Mouse (Mus musculus): Measurements from ENCODE around the gene 1810046K07Rik. TPM values are rescaled to one million over a fixed set of nuclear protein-coding genes. Genes with fewer than 3 reads are reported as not detected.

Gene 1810046K07Rik
- polyA plus RNA-seq (2015; fragmentation: Nextera tagmentation; extraction: Ambion mirVana), result 0.13 and 0.22 TPM in 2 replicates

DNA sequence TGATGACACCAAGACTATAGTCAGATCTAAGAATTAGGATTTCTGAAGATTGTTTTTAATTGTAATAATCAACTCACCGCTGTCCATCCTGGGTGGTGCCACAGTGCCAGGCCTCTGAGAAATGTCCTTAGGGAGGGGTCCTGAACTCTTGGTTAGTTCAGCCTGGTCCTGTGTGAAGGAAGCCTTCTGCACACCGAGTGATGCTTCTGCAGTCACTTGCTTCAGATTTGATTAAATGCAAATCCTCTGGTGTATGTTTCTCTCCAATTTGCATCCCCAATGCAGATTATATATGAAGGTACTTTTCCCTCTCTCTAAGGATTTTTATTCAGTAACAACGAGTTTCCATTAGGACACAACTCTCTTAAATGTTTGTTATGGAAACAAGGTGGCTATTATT is at the start of gene 1810046K07Rik:
Gene 1810046K07Rik, minus strand, starts transcription at position 187 of the 400 bp plus-strand sequence.
- Histone ChIP-seq H3K9ac (no peak within 1 kb of the TSS), H3K36me3 (replicated peaks) (no peaks in the 10 kb centered on the region), H3K27ac (replicated peaks) (no peak within 1 kb of the TSS), H3K9me3 (replicated peaks) (no peaks in the 10 kb centered on the region), H3K4me1 (replicated peaks) (no peaks in the 10 kb centered on the region), H3K27me3 (no peaks in the 10 kb centered on the region), H3K4me2 (no peak within 1 kb of the TSS), H3K4me3 (replicated peaks) (no peak within 1 kb of the TSS)
- no peak for ATAC-seq (ENCODE audit: insufficient read depth)
- WGBS (ENCODE audit: insufficient replicate concordance), result 60% methylated on average over 3 of the region's 3 CpGs

DNA sequence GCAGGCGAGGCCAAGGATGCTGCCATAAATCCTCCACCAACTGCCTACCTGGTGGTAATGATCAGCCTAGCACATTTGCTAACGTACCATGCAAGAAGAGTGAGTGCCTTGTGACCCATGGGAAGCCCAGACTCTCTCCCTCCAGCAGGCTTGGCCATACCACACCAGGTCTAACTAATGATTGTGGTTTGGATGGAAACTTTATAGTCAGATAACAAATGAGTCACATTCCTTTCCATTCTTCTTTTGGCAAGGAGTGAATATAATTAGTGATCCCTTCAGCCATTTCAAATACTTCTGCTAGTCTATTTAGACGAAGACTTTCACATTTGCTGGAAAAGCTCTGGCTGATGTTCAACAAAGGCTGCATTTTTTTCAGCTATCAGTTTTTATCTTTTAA is 40.8 kb upstream of the 1810046K07Rik start:
- H3K27me3 ChIP-seq, result no peaks in the 10 kb centered on the region
- WGBS (ENCODE audit: insufficient replicate concordance), result 40% methylated on average over 3 of the region's 3 CpGs
- no peak overlapping the region for H3K9ac ChIP-seq
- H3K4me3 ChIP-seq (replicated peaks), result no peak overlapping the region
- H3K36me3 ChIP-seq (replicated peaks), result no peaks in the 10 kb centered on the region
- no peaks in the 10 kb centered on the region for H3K9me3 ChIP-seq (replicated peaks)
- no peak overlapping the region for H3K27ac ChIP-seq (replicated peaks)
- no peak overlapping the region for H3K4me2 ChIP-seq
- ATAC-seq (ENCODE audit: insufficient read depth), result no peak
- H3K4me1 ChIP-seq (replicated peaks), result no peaks in the 10 kb centered on the region

DNA sequence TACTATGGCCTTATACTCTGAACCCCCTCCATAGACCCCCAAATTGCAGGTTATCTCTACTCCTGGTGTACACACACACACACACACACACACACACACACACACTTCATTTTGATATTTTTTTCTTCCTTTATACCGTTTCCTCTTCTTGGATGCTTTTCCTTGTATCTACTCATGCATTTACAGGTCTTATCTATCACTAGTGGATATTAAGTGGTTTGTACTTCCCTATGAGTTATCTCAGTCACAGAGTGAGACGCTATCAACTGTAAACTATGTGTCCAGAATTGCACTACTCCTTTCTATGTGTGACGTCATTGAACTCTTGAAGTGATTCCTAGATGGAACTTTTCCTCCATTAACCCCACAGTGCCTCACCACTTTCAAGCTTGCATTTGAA is 38.4 kb upstream of the 1810046K07Rik start:
- Histone ChIP-seq H3K27ac (replicated peaks) (no peak overlapping the region), H3K27me3 (no peaks in the 10 kb centered on the region), H3K36me3 (replicated peaks) (no peaks in the 10 kb centered on the region), H3K9ac (no peak overlapping the region), H3K4me1 (replicated peaks) (no peaks in the 10 kb centered on the region), H3K9me3 (replicated peaks) (no peaks in the 10 kb centered on the region), H3K4me3 (replicated peaks) (no peak overlapping the region), H3K4me2 (no peak overlapping the region)
- WGBS (ENCODE audit: insufficient replicate concordance), result 49% methylated on average over 3 of the region's 3 CpGs
- ATAC-seq (ENCODE audit: insufficient read depth), result no peak

DNA sequence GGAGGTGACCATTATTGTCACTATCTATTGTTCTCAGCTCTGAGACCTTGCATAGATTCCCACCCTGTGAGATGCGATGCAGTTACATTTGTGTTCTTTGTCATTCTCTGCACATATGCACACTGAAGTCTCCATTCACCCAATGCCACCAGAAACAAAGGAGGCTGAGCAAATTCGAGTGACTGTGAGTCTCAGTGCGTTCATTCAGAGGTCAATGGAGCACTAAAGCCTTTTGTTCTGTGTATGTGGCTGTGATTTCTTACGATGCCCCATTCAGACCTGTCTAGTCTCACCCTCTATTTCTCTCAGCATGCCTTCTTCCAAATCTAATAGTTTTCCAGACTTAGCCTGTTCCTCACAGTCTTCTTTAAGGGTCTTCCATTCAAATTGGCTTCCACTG is 35.3 kb upstream of the 1810046K07Rik start:
- Histone ChIP-seq H3K36me3 (replicated peaks) (no peaks in the 10 kb centered on the region), H3K27ac (replicated peaks) (no peak overlapping the region), H3K4me3 (replicated peaks) (no peak overlapping the region), H3K4me2 (no peak overlapping the region), H3K4me1 (replicated peaks) (no peaks in the 10 kb centered on the region), H3K9me3 (replicated peaks) (no peaks in the 10 kb centered on the region), H3K27me3 (no peaks in the 10 kb centered on the region), H3K9ac (no peak overlapping the region)
- 59% methylated on average over 4 of the region's 4 CpGs for WGBS (ENCODE audit: insufficient replicate concordance)
- ATAC-seq (ENCODE audit: insufficient read depth), result no peak

DNA sequence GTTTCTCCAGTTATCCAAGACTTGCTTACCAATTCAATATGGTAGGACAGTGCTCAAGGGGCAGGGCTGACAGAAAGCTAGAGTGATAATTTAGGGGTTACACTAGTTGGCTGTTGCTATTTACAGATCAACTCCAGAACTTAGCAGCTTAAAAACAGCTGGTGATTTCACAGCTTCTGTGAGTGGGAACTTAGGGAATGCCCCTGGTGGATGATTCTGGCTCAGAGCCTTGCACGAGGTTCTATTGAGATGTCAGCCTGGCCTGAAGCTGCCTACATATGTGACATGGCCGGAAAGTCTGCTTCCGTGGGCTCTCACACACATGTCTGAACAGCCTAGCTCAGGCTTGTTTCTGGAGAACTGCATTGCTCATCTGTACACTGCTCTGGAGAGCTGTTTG is 24.8 kb upstream of the 1810046K07Rik start:
- WGBS (ENCODE audit: insufficient replicate concordance), result 57% methylated on average over 3 of the region's 3 CpGs
- no peak overlapping the region for H3K9ac ChIP-seq
- H3K4me2 ChIP-seq, result no peak overlapping the region
- H3K27ac ChIP-seq (replicated peaks), result no peak overlapping the region
- H3K27me3 ChIP-seq, result no peaks in the 10 kb centered on the region
- H3K36me3 ChIP-seq (replicated peaks), result no peaks in the 10 kb centered on the region
- H3K4me3 ChIP-seq (replicated peaks), result no peak overlapping the region
- H3K9me3 ChIP-seq (replicated peaks), result no peaks in the 10 kb centered on the region
- no peak for ATAC-seq (ENCODE audit: insufficient read depth)
- no peaks in the 10 kb centered on the region for H3K4me1 ChIP-seq (replicated peaks)

DNA sequence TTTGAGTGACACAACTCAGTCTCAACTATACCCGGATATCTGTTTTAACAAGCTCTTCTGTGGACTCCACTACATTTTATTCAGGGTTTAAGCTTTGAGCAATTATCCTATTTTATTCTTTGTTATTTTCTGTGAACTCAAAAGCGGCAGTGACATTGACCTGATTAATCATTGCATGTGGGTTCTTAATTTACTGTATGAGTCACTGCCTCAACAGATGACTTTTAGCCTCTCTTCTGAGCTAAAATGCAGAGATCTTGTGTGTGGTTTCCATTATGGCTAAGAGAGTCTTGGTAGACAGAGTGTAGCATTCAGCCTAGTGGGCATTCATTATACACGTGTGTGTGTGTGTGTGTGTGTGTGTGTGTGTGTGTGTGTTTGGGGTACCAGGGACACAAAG is 24.2 kb upstream of the 1810046K07Rik start:
- no peak for ATAC-seq (ENCODE audit: insufficient read depth)
- Histone ChIP-seq H3K27me3 (no peaks in the 10 kb centered on the region), H3K36me3 (replicated peaks) (no peaks in the 10 kb centered on the region), H3K27ac (replicated peaks) (no peak overlapping the region), H3K4me2 (no peak overlapping the region), H3K4me3 (replicated peaks) (no peak overlapping the region), H3K4me1 (replicated peaks) (no peaks in the 10 kb centered on the region), H3K9me3 (replicated peaks) (no peaks in the 10 kb centered on the region), H3K9ac (no peak overlapping the region)
- WGBS (ENCODE audit: insufficient replicate concordance), result 61% methylated on average over 3 of the region's 3 CpGs

DNA sequence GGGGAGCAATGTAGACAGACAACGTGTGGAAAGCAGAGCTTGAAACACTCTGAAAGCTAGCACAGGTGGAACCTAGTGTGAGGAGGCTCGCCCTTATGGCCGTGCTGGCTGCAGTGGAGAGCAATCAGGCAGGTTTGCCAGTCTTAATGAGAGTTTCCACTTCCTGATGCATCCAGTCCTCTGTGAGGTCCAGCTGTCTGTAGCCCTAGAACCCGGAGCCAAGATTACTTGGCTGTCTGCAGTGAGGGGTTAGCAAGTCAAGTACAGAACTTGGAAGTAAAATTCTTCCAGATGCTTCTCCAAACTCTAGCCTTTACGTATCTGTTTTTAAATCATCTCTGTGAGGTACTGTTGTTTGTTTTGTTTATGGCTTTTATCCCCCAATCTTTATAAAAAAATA is 20.7 kb upstream of the 1810046K07Rik start:
- H3K4me1 ChIP-seq (replicated peaks), result no peaks in the 10 kb centered on the region
- no peak overlapping the region for H3K9ac ChIP-seq
- H3K4me3 ChIP-seq (replicated peaks), result no peak overlapping the region
- no peak for ATAC-seq (ENCODE audit: insufficient read depth)
- 60% methylated on average over 5 of the region's 5 CpGs for WGBS (ENCODE audit: insufficient replicate concordance)
- H3K36me3 ChIP-seq (replicated peaks), result no peaks in the 10 kb centered on the region
- H3K27me3 ChIP-seq, result no peaks in the 10 kb centered on the region
- H3K4me2 ChIP-seq, result no peak overlapping the region
- no peaks in the 10 kb centered on the region for H3K9me3 ChIP-seq (replicated peaks)
- no peak overlapping the region for H3K27ac ChIP-seq (replicated peaks)

DNA sequence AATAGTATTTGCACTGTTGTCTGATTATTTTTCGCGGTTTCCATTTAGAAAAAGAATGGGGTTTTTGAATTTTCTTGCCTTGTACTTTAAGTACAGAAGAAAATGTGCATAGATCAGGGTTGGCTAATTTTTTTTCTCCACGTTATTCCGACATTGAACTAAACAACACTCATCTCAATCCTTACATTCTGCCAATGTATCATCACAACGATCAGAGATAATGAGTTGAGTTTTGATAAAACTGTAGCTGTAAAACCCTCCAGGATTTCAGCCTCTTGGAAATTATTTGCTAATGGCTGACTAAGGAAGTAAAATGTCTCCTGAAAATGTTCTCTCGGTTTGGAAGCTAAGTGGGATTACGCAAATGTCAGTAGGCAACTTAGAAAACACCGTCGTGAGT is 17.1 kb upstream of the 1810046K07Rik start:
- H3K27ac ChIP-seq (replicated peaks), result no peak overlapping the region
- no peaks in the 10 kb centered on the region for H3K36me3 ChIP-seq (replicated peaks)
- H3K9me3 ChIP-seq (replicated peaks), result no peaks in the 10 kb centered on the region
- H3K27me3 ChIP-seq, result no peaks in the 10 kb centered on the region
- no peak overlapping the region for H3K9ac ChIP-seq
- no peaks in the 10 kb centered on the region for H3K4me1 ChIP-seq (replicated peaks)
- ATAC-seq (ENCODE audit: insufficient read depth), result no peak
- 73% methylated on average over 9 of the region's 9 CpGs for WGBS (ENCODE audit: insufficient replicate concordance)
- H3K4me3 ChIP-seq (replicated peaks), result no peak overlapping the region
- no peak overlapping the region for H3K4me2 ChIP-seq

DNA sequence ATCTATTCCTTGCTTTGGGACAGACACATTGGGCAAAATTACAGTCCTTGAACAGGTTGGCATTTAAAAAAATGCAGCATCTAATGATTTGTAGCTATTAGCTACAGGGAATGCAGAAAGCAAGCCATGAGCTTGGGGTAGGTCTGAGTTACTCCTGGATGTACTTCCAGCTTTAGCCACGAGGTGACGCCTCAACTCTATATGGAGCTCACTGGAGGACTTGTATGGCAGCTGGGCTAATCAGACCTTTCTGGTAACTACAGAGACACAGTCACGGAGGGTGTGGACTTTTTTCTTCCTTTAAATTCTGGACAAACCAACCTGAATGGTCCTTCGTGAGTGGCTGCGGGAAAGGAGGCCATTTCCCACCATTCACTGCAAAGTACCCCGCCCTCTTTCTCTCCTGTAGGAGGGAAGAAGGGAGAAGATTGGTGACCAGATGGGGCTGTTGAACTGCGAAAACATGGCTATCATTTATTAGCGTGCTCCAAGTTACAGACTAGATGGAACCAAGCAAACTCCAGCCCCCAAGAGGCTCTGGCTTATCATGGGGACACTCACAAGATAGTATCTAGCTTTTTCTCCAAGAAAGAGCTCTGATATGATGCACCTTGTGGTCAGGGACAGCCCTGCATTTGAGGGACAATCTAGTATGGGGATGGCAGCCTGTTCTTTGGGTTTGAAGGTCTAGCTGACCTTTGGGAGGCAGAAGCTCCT is 6.7 kb upstream of the 1810046K07Rik start:
- H3K27me3 ChIP-seq, result no peaks in the 10 kb centered on the region
- no peak overlapping the region for H3K4me3 ChIP-seq (replicated peaks)
- H3K27ac ChIP-seq (replicated peaks), result no peak overlapping the region
- no peak overlapping the region for H3K4me2 ChIP-seq
- no peak for ATAC-seq (ENCODE audit: insufficient read depth)
- H3K9me3 ChIP-seq (replicated peaks), result no peaks in the 10 kb centered on the region
- no peaks in the 10 kb centered on the region for H3K4me1 ChIP-seq (replicated peaks)
- no peaks in the 10 kb centered on the region for H3K36me3 ChIP-seq (replicated peaks)
- no peak overlapping the region for H3K9ac ChIP-seq
- WGBS (ENCODE audit: insufficient replicate concordance), result 21% methylated on average over 8 of the region's 8 CpGs

DNA sequence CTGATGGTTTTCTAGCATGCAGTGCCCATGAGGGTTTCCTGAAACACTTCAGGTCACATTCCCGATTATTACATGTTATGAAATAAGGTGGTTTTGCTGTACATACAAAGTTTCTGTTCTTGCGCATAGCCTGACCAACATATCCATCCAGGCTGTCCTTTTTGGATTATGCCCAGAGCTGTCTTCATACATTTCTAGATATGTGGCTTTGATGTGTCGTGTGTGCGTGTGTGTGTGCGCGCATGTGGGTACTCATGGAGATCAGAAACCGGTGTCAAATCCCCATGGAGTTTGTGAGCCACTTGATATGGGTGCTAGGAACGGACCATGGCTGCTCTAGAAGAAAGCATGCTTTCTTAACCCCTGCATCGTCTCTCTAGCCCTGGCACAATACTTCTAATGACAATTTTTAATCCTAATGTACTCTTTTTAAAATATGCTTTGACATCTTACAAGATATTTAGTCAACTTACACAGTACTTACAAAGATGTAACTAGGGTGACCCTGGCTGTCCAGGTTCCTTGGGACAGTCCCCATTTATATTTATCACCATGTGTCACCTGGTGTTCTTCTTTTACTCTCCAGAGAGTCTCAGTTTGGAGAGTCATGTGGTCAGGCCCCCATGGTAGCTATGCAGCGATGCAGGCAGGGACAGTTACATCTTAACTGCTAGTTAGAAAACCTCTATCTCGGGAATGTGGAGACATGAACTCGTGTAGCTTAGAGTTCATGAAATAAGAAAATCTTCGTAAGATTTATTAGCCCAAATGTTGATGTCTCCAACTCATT is 2.9 kb upstream of the 1810046K07Rik start:
- no peaks in the 10 kb centered on the region for H3K9me3 ChIP-seq (replicated peaks)
- H3K27me3 ChIP-seq, result no peaks in the 10 kb centered on the region
- H3K4me1 ChIP-seq (replicated peaks), result no peaks in the 10 kb centered on the region
- no peak overlapping the region for H3K9ac ChIP-seq
- H3K27ac ChIP-seq (replicated peaks), result no peak overlapping the region
- ATAC-seq (ENCODE audit: insufficient read depth), result no peak
- no peak overlapping the region for H3K4me2 ChIP-seq
- H3K4me3 ChIP-seq (replicated peaks), result no peak overlapping the region
- no peaks in the 10 kb centered on the region for H3K36me3 ChIP-seq (replicated peaks)
- 65% methylated on average over 13 of the region's 13 CpGs for WGBS (ENCODE audit: insufficient replicate concordance)

DNA sequence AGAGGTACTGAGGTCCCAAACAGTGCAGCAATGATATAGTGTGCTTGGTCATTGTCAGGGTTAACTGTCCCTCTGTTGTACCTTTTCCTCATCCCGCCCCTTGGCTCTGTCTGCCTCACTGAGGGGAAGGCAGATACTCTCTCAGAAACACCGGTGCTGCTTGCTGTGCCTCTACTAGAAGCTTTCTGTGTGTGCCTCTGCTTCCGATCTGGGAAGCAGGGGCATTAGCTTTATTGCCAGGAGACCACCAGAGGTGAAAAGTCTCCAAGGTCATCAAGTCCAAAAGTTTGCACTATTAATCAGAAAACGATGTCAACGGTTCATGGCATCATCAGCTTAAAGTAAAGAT is 1.2 kb downstream of the 1810046K07Rik start:
- H3K9me3 ChIP-seq (replicated peaks), result no peaks in the 10 kb centered on the region
- no peak overlapping the region for H3K9ac ChIP-seq
- H3K4me1 ChIP-seq (replicated peaks), result no peaks in the 10 kb centered on the region
- no peak overlapping the region for H3K4me2 ChIP-seq
- no peak for ATAC-seq (ENCODE audit: insufficient read depth)
- H3K27me3 ChIP-seq, result no peaks in the 10 kb centered on the region
- no peaks in the 10 kb centered on the region for H3K36me3 ChIP-seq (replicated peaks)
- no peak overlapping the region for H3K4me3 ChIP-seq (replicated peaks)
- no peak overlapping the region for H3K27ac ChIP-seq (replicated peaks)
- WGBS (ENCODE audit: insufficient replicate concordance), result 63% methylated on average over 5 of the region's 5 CpGs
